Mouse (Mus musculus) midbrain, embryonic 10.5 days (tissue): ENCODE data around the gene Lin54. TPM values are rescaled to one million over a fixed set of nuclear protein-coding genes. Genes with fewer than 3 reads are reported as not detected.

Experiments used
- DNase-seq: peaks from one replicate; pipeline ENCODE4 v3.0.0-alpha.2; 2017; ENCODE audit warnings: low spot score
- H3K27ac ChIP-seq: fragments of 300-500 bp; sonication (generic); replicated peaks from 2 replicates; pipeline ENCODE4 v1.5.1; 2016; ENCODE audit warnings: mild to moderate bottlenecking
- H3K27me3 ChIP-seq: fragments of 300-500 bp; sonication (generic); 2 replicates; pipeline ENCODE4 v1.6.1; 2016; ENCODE audit warnings: low read depth, mild to moderate bottlenecking; ENCODE audit not compliant: poor library complexity, severe bottlenecking
- H3K36me3 ChIP-seq: fragments of 300-500 bp; sonication (generic); 2 replicates; pipeline ENCODE4 v1.6.1; 2016; ENCODE audit warnings: mild to moderate bottlenecking, moderate library complexity
- H3K4me1 ChIP-seq: fragments of 300-500 bp; sonication (generic); 2 replicates; pipeline ENCODE4 v1.6.1; 2016
- H3K4me3 ChIP-seq: fragments of 300-500 bp; sonication (generic); 2 replicates; pipeline ENCODE4 v1.5.1; 2016; ENCODE audit warnings: mild to moderate bottlenecking, moderate library complexity
- H3K9me3 ChIP-seq: fragments of 300-500 bp; sonication (generic); replicated peaks from 2 replicates; pipeline ENCODE4 v1.6.1; 2016; ENCODE audit warnings: mild to moderate bottlenecking
- WGBS: fragments of 180-500 bp; shearing (Covaris S2); methylation state at CpG from one replicate; pipeline ENCODE4 v1.1.7; 2016; 5-methylcytosine and 5-hydroxymethylcytosine counted together
- microRNA-seq: library from miRNA; unstranded; fragments of <30 nt; microRNA quantifications from one replicate; pipeline ENCODE4, GENCODE M21; 2017
- polyA plus RNA-seq: library from polyadenylated mRNA; unstranded; fragments of >200 nt; fragmentation: Nextera tagmentation; extraction: Ambion mirVana; gene quantifications from 2 replicates; pipeline ENCODE4 v1.2.1, GENCODE M21; 2016

Gene Lin54
- polyA plus RNA-seq, 1 experiment from 2014 or later: 14.4 TPM

DNA sequence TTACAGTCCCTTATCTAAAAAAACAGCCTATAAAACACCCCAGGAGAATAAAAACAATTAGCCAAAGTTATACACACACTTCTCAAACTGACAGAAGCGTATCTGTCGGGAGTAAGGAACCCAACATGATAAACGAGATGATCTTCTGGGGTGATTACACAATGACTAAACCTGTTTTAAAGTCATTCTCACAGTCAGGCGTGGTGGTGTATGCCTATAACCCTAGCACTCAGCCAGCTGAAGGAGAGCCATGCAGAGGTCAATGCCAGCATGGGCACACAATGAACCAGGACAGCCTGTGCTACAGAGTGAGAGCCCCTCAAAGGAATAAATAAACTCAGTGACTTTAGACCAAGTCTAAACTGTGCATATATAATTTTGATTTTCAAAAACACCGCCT lies 92.0 kb downstream of the Lin54 start:
- H3K4me3 ChIP-seq: no peak overlapping the region
- H3K4me1 ChIP-seq: no peaks in the 10 kb centered on the region
- peaks cover 54% of the 10 kb centered on the region for H3K36me3 ChIP-seq
- no peaks in the 10 kb centered on the region for H3K27me3 ChIP-seq
- WGBS: 86% methylated on average over 5 of the region's 5 CpGs
- H3K9me3 ChIP-seq: no peaks in the 10 kb centered on the region
- no peak for DNase-seq
- H3K27ac ChIP-seq: no peak overlapping the region

DNA sequence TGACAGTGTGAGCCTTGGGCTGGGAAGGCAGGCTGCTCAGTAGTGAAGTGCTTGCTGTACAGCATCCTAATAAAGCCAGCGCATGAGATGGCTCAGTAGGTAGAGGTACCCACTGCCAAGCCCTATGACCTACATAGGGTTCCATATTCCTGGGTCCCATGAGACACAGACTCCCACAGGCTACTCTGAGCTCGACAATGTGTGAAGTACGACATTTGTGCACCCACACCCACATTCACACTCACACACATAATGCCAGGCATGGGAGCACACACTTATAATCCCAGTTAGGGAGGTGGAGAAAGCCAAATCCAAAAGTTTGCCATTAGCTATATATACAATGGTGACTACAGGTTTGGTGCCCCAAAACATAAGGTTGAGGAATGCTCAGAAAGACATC lies 103.7 kb downstream of the Lin54 start:
- peaks cover 93% of the 10 kb centered on the region for H3K36me3 ChIP-seq
- H3K9me3 ChIP-seq: no peaks in the 10 kb centered on the region
- H3K27ac ChIP-seq: no peak overlapping the region
- WGBS: 100% methylated on average over 3 of the region's 3 CpGs
- no peak overlapping the region for H3K4me3 ChIP-seq
- DNase-seq: no peak
- H3K27me3 ChIP-seq: no peaks in the 10 kb centered on the region
- no peaks in the 10 kb centered on the region for H3K4me1 ChIP-seq

DNA sequence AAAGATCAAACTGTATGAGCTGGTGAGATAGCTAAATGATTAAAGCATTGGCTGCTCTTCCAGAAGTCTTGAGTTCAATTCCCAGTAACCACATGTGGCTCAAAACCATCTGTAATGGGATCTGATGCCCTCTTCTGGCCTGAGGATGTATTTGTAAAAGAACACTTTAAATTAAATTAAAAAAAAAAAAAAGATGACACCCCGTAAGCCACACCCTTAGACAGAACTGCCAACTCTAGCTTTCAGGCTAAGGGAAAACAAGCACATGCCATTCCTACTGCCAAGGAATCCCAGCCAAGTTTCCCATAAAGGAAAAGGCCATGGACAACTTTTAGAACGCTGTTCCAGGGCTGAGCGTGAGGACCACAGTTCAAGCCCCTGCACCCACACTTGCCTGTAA lies 106.8 kb downstream of the Lin54 start:
- H3K4me1 ChIP-seq: no peaks in the 10 kb centered on the region
- H3K27me3 ChIP-seq: no peaks in the 10 kb centered on the region
- no peak for DNase-seq
- no peak overlapping the region for H3K27ac ChIP-seq
- peaks cover 99% of the 10 kb centered on the region for H3K36me3 ChIP-seq
- WGBS: 96% methylated on average over 3 of the region's 3 CpGs
- no peaks in the 10 kb centered on the region for H3K9me3 ChIP-seq
- H3K4me3 ChIP-seq: no peak overlapping the region

DNA sequence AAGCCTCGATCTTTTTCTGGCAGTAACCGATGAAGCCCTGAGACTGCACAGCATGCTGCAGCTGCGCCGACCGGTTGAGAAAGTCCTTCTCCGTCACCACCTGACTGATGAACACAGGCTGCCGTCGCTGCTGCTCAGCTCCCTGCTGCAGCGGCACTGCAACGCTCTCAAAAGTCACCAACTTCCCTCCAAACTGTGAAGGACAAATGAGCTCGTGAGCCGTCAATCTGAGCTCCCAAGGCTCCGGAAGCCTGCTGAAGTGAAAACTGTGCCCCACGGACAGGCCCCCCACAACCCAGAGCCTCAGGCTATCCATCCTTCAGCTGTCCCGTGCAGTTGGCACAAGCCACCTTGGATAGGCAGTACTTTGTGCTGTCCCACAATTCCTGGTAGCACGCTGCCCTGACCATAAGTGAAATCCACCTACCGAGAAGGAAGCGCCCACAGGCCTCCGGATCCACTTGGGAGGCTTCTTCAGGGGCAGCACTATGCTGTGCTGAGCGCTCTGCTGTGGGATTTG lies 107.9 kb downstream of the Lin54 start:
- H3K36me3 ChIP-seq: peaks cover 96% of the 10 kb centered on the region
- 93% methylated on average over 20 of the region's 20 CpGs for WGBS

More for the DNA sequence above, 107.9 kb downstream of the Lin54 start:
- Histone ChIP-seq H3K9me3 (no peaks in the 10 kb centered on the region), H3K27me3 (no peaks in the 10 kb centered on the region), H3K4me3 (no peak overlapping the region), H3K27ac (no peak overlapping the region), H3K4me1 (no peaks in the 10 kb centered on the region)
- DNase-seq: no peak

Small RNA genes lying within 50 kb of the gene (microRNA-seq; reads per million reads assigned to microRNA genes)
- gene Gm23222: not detected

Other genes starting within 250 kb of the Lin54 start
- 101 and 109 TPM in 2 replicates for gene Sec31a, start 84.4 kb downstream of the Lin54 start, polyA plus RNA-seq
- 239 and 245 TPM in 2 replicates for gene Cops4, start 17.7 kb upstream of the Lin54 start, polyA plus RNA-seq
- 2.5 and 2.7 TPM in 2 replicates for gene Plac8, start 71.6 kb upstream of the Lin54 start, polyA plus RNA-seq
- gene Coq2, start 174.5 kb upstream of the Lin54 start, polyA plus RNA-seq: 54.9 and 58.2 TPM in 2 replicates
- gene Hpse, start 219.1 kb upstream of the Lin54 start, polyA plus RNA-seq: 1.2 TPM in 2 replicates